Mouse (Mus musculus) heart, postnatal 10 days (tissue): ENCODE data around the gene Gm7247. TPM values are rescaled to one million over a fixed set of nuclear protein-coding genes. Genes with fewer than 3 reads are reported as not detected.
"Not testable (repeated sequence)": the region's sequence is repeated elsewhere in the genome, so short reads cannot be mapped to it uniquely, and the experiment has no call there.

Source experiments
- DNase-seq, 2 experiments: peaks; one replicate each; pipeline ENCODE4 v3.0.0; 2021
- intact Hi-C: fragments of 180-260 bp; cut with DNase I; formaldehyde crosslinking; loops from one replicate; pipeline ENCODE4 v1.15.1; 2025
- total RNA-seq, 2 experiments: library from RNA; stranded (reverse); gene quantifications; 2 replicates each; pipeline ENCODE4 v1.2.3; 2021

Gene Gm7247
- total RNA-seq, 2 experiments from 2014 or later = not detected

DNA sequence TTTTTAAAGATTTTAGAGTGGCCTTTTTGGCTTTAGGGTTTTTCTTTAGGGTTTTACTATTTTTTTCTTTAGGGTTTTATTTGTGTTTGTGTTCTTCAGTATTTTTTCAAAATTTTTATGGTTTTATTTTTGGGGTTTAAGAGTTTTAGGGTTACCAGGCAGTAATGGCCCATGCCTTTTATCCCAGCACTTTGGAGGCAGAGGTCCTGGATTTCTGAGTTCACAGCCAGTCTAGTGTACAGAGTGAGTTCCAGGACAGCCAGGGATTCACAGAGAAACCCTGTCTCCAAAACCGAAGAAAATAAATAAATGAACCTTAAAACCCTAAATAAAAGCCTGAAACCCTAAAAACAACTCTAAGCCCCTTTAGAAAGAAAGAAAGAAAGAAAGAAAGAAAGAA, 124.6 kb downstream of the Gm7247 start:
- DNase-seq = no peak
- intact Hi-C loops = no loop called here

DNA sequence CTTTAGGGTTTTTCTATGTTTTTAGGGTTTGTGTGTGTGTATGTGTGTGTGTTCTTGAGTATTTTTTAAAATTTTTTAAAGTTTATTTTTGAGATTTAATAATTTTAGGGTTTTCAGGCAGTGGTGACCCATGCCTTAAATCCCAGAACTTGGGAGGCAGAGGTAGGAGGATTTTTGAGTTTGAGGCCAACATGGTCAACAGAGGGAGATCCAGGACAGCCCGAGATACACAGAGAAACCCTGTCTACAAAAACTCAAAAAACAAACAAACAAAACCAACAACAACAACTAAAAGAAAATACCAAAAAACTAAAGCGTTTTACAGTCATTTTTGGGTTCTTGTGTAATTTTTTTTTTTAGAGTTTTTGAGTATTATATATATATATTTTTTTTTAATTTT, 134.2 kb downstream of the Gm7247 start:
- peak in 1 of 2 experiments; percentile 20 for DNase-seq
- intact Hi-C loops = no loop called here

DNA sequence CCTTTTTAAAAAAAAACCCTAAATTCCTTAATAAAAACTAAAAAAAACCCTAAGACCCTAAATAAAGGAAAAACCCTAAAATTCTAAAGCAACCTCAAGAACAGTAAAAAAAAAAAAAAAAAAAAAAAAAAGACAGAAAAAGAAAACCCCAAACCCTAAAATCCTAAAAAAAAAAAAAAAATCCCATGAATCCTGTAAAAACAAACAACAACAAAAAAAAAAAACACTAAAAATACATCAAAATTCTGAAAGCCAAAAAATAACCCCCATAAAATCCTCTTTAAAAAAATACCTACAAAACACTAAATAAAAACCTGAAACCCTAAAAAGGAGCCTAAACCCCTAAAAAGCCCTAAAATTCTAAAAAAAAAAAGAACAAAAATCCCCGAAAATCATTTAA, 135.4 kb downstream of the Gm7247 start:
- intact Hi-C loops = no loop called here
- DNase-seq = no peak

- no peak for DNase-seq
Observed at GRCm38 (mm10) chr14:51497958-51498357, 136.4 kb downstream of the Gm7247 start.

GRCm38 (mm10) chr14:51499707-51500275, 138.2 kb downstream of the Gm7247 start:
- no peak for DNase-seq
- intact Hi-C loops = no loop called here

More at GRCm38 (mm10) chr14:51497958-51498357, 136.4 kb downstream of the Gm7247 start:
- intact Hi-C loops = no loop called here

DNA sequence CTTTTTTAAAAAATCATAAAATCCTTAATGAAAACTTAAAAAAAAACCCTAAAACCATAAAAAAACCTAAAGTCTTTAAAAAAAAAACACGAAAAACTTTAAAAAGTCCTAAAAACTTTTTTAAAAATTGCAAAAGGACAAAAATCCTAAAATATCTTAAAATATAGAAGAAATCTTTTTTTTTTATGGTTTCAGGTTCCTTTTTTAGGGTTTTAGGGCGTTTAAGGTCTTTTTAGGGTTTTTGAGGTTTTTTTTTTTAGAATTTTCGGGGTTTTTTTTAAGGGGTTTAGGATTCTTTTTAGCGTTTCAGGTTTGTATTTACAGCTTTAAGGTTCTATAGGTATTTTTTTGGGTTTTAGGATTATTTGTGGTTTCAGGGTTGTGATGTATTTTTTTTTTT, 138.9 kb downstream of the Gm7247 start:
- no peak for DNase-seq
- intact Hi-C loops = no loop called here

GRCm38 (mm10) chr14:51507416-51507815, 145.9 kb downstream of the Gm7247 start:
- no peak for DNase-seq
- intact Hi-C loops = no loop called here

- intact Hi-C loops = no loop called here
- DNase-seq = no peak
Observed at GRCm38 (mm10) chr14:51552490-51552889, 190.9 kb downstream of the Gm7247 start, which contains the start of gene Gm5622. TSS of gene Gm5622 (plus strand) at chr14:51552790.

GRCm38 (mm10) chr14:51573963-51574362, 212.4 kb downstream of the Gm7247 start, which contains the start of gene Gm17175:
TSS of gene Gm17175 (minus strand) at chr14:51574063.
- intact Hi-C loops, DNase-seq: not testable (repeated sequence)

DNA sequence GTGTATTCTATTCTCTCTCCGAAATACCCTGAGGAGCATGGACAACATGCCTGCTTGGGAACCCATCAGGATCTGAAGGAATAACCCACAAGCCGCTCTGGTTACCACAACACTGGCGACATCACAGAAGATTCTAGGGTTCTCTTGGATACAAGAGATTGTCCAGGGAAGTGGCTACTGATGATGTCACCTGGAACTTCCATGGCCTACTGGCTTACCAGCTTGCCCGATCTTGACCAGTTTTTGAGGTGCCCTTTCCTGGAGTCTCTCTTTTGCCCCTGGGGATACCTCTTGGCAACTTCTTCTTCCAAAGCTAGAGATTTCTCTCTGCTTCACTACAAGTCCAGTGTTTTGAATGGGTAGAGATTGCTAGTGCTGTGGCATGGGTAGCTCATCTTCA, 230.5 kb downstream of the Gm7247 start, which contains the start of gene Gm17174:
Gene Gm17174 (minus strand): TSS at position 101 of the 400 bp plus-strand sequence.
- intact Hi-C loops, DNase-seq: not testable (repeated sequence)

DNA sequence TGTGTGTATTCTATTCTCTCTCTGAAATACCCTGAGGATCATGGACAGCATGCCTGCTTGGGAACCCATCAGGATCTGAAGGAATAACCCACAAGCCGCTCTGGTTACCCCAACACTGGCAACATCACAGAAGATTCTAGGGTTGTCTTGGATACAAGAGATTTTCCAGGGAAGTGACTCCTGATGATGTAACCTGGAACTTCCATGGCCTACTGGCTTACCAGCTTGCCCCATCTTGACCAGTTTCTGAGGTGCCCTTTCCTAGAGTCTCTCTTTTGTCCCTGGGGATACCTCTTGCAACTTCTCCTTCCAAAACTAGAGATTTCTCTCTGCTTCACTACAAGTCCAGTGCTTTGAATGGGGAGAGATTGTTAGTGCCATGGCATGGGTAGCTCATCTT, 249.7 kb downstream of the Gm7247 start, which contains the start of gene Gm17078:
Gene Gm17078 (minus strand): TSS at position 101 of the 400 bp plus-strand sequence.
- no peak for DNase-seq
- intact Hi-C loops = no loop called here

Other genes with a start within 250 kb of the Gm7247 start
- gene Eddm3b, start 247.3 kb upstream of the Gm7247 start, total RNA-seq = not detected
- under 1 TPM; 0.31 to 0.69 TPM for gene Rnase6, start 237.8 kb upstream of the Gm7247 start, total RNA-seq
- gene Rnase1, start 215.0 kb upstream of the Gm7247 start, total RNA-seq = under 1 TPM; 0.52 to 0.72 TPM
- not detected for gene Rnase2b, start 199.5 kb upstream of the Gm7247 start, total RNA-seq
- gene Ang2, start 162.6 kb upstream of the Gm7247 start, total RNA-seq = not detected
- not detected for gene Ear14, start 158.4 kb upstream of the Gm7247 start, total RNA-seq
- gene Rnase2a, start 105.6 kb upstream of the Gm7247 start, total RNA-seq = not detected
- gene Vmn2r88, start 49.1 kb downstream of the Gm7247 start, total RNA-seq = not detected
- not detected for gene Vmn2r89, start 90.1 kb downstream of the Gm7247 start, total RNA-seq
- gene Gm5622, start 191.0 kb downstream of the Gm7247 start, total RNA-seq = not detected
- gene Gm17175, start 212.3 kb downstream of the Gm7247 start, total RNA-seq = not detected
- not detected for gene Gm17174, start 230.4 kb downstream of the Gm7247 start, total RNA-seq
- gene Gm17078, start 249.6 kb downstream of the Gm7247 start, total RNA-seq = not detected